8 mouse cellular contexts compared by ENCODE assay signal in genomic region chr5:123507936-123508723, GRCm38 (mm10). TPM values are rescaled to one million over a fixed set of nuclear protein-coding genes. Genes with fewer than 3 reads are reported as not detected.
A peak's percentile ranks its signal among the peaks of the same experiment; 100 is the strongest.
DNase-seq lines count a peak whose midpoint lies in the region; ATAC-seq lines count a peak whose summit lies in the region.

No protein-coding gene starts in this region.

- peaks cover 21% of the 10 kb centered on the region for H3K4me1 ChIP-seq in embryonic facial prominence, embryonic 13.5 days

- under 1% methylated on average over 59 of the region's 59 CpGs for WGBS in embryonic facial prominence, embryonic 13.5 days

- peaks cover 27% of the 10 kb centered on the region for H3K36me3 ChIP-seq in embryonic facial prominence, embryonic 13.5 days
- no peaks in the 10 kb centered on the region for H3K36me3 ChIP-seq in splenic B cell, adult 2 months (ENCODE audit: control insufficient read depth, insufficient read depth, low read length, poor library complexity, severe bottlenecking)

- peak overlapping the region; percentile 89 for H3K4me2 ChIP-seq in embryonic facial prominence, embryonic 13.5 days

- H3K9ac ChIP-seq in embryonic facial prominence, embryonic 13.5 days: peak overlapping the region; percentile 72

- no peaks in the 10 kb centered on the region for H3K9me3 ChIP-seq in embryonic facial prominence, embryonic 13.5 days

- DNase-seq in B cell, adult 2 months: peak; percentile 83 to 84
- DNase-seq in adrenal gland, postnatal 4 days (ENCODE audit: low spot score in 2 of 2): peak; percentile 51 to 59
- peak; percentile 44 for DNase-seq in heart, adult 8-10 months (ENCODE audit: low spot score)
- DNase-seq in kidney, adult 8-10 months: peak; percentile 51 to 70
- peak; percentile 91 for DNase-seq in liver
- DNase-seq in naive thymus-derived CD4-positive, alpha-beta T cell, adult 2 months (ENCODE audit: low read depth): peak; percentile 87
- peak; percentile 83 for DNase-seq in splenic B cell, adult 2 months (ENCODE audit: low read depth, low spot score)

- H3K27ac ChIP-seq in embryonic facial prominence, embryonic 13.5 days: no peak overlapping the region

- H3K4me3 ChIP-seq in embryonic facial prominence, embryonic 13.5 days: peak overlapping the region; percentile 64

- peaks cover 10% of the 10 kb centered on the region; the same call in 1 of the 2 replicates for H3K27me3 ChIP-seq in embryonic facial prominence, embryonic 13.5 days
- H3K27me3 ChIP-seq in splenic B cell, adult 2 months (ENCODE audit: control insufficient read depth, insufficient read depth, low read length, poor library complexity, severe bottlenecking): no peaks in the 10 kb centered on the region

- peak; percentile 76 for ATAC-seq in embryonic facial prominence, embryonic 13.5 days (ENCODE audit: insufficient number of reproducible peaks, insufficient read depth, low FRiP score, low TSS enrichment, low read depth)

RNA-seq across cellular contexts. Expression of gene B3gnt4, which starts 2.1 kb away (rescaled TPM):
- under 1 TPM; 0.48 to 0.56 TPM for total RNA-seq in adrenal gland, postnatal 4 days (2021)
- polyA plus RNA-seq in embryonic facial prominence, embryonic 13.5 days (2015; fragmentation: Nextera tagmentation; extraction: Ambion mirVana): 1.3 and 1.6 TPM in 2 replicates
- total RNA-seq in heart, adult 8-10 months (2022): not detected

RNA-seq across cellular contexts. Expression of gene Diablo, which starts 15.8 kb away (rescaled TPM):
- total RNA-seq in adrenal gland, postnatal 4 days (2021): 10 to 100 TPM; 91.8 to 92.2 TPM
- 116 and 125 TPM in 2 replicates for polyA plus RNA-seq in embryonic facial prominence, embryonic 13.5 days (2015; fragmentation: Nextera tagmentation; extraction: Ambion mirVana)
- 10 to 100 TPM; 68.8 to 72.1 (median 70.7) TPM for total RNA-seq in heart, adult 8-10 months (2022)

RNA-seq across cellular contexts. Expression of gene Gm49027, which starts 17.2 kb away (rescaled TPM):
- total RNA-seq in adrenal gland, postnatal 4 days (2021): 10 to 100 TPM; 22.5 to 31.9 TPM
- polyA plus RNA-seq in embryonic facial prominence, embryonic 13.5 days (2015; fragmentation: Nextera tagmentation; extraction: Ambion mirVana): 0.49 and 0.95 TPM in 2 replicates
- total RNA-seq in heart, adult 8-10 months (2022): under 1 TPM in 2 of 4 experiments, not detected in 2; 0.19 to 0.35 TPM

RNA-seq across cellular contexts. Expression of gene Il31, which starts 18.8 kb away (rescaled TPM):
- not detected for total RNA-seq in adrenal gland, postnatal 4 days (2021)
- not detected in 2 replicates for polyA plus RNA-seq in embryonic facial prominence, embryonic 13.5 days (2015; fragmentation: Nextera tagmentation; extraction: Ambion mirVana)
- not detected for total RNA-seq in heart, adult 8-10 months (2022)

RNA-seq across cellular contexts. Expression of gene Lrrc43, which starts 19.0 kb away (rescaled TPM):
- not detected for total RNA-seq in adrenal gland, postnatal 4 days (2021)
- 0.12 TPM in 1 of 2 replicates, not detected in the other for polyA plus RNA-seq in embryonic facial prominence, embryonic 13.5 days (2015; fragmentation: Nextera tagmentation; extraction: Ambion mirVana)
- total RNA-seq in heart, adult 8-10 months (2022): not detected

Comparison
In these comparisons a context has a peak if more than half of its experiments do, and no peak if none do; other contexts are left out.
1. RNA of gene Gm49027, which starts 17.2 kb away (total RNA-seq): 22.5 to 31.9 TPM in adrenal gland, postnatal 4 days; 0.19 to 0.35 TPM in heart, adult 8-10 months; every median in the first group is over 10 times any median in the second.
2. Peak in every context shown above with its lines, with median percentiles within 50 percentile points of each other: DNase-seq.